Mouse (Mus musculus) heart, embryonic 13.5 days (tissue): ENCODE measurements around the gene Dntt. TPM values are rescaled to one million over a fixed set of nuclear protein-coding genes. Genes with fewer than 3 reads are reported as not detected.
A peak's percentile ranks its signal among the peaks of the same experiment; 100 is the strongest.

ENCODE experiments used
- ATAC-seq: fragments of 200-750 bp; cut with Nextera tagmentation; 2 replicates; pipeline ENCODE4 v1.8.0; 2017; ENCODE audit warnings: moderate TSS enrichment; ENCODE audit not compliant: insufficient number of reproducible peaks, low FRiP score, low TSS enrichment; ENCODE audit errors: extremely low read depth
- H3K27ac ChIP-seq: fragments of 300-500 bp; sonication (generic); replicated peaks from 2 replicates; pipeline ENCODE4 v1.5.1; 2015; ENCODE audit warnings: moderate library complexity, mild to moderate bottlenecking, inconsistent platforms
- H3K27me3 ChIP-seq: fragments of 300-500 bp; sonication (generic); replicated peaks from 2 replicates; pipeline ENCODE4 v1.6.1; 2015; ENCODE audit warnings: mild to moderate bottlenecking, inconsistent platforms
- H3K36me3 ChIP-seq: fragments of 300-500 bp; sonication (generic); 2 replicates; pipeline ENCODE4 v1.6.1; 2015; ENCODE audit warnings: mild to moderate bottlenecking, inconsistent platforms
- H3K4me1 ChIP-seq: fragments of 300-500 bp; sonication (generic); 2 replicates; pipeline ENCODE4 v1.6.1; 2015; ENCODE audit warnings: inconsistent platforms
- H3K4me2 ChIP-seq: fragments of 300-500 bp; sonication (generic); 2 replicates; pipeline ENCODE4 v1.6.1; 2015; ENCODE audit warnings: inconsistent platforms, mild to moderate bottlenecking, moderate library complexity
- H3K4me3 ChIP-seq: fragments of 300-500 bp; sonication (generic); 2 replicates; pipeline ENCODE4 v1.5.1; 2015; ENCODE audit warnings: moderate library complexity, mild to moderate bottlenecking, inconsistent platforms
- H3K9ac ChIP-seq: fragments of 300-500 bp; sonication (generic); 2 replicates; pipeline ENCODE4 v1.6.1; 2015; ENCODE audit warnings: inconsistent platforms, mild to moderate bottlenecking, moderate library complexity
- H3K9me3 ChIP-seq: fragments of 300-500 bp; sonication (generic); 2 replicates; pipeline ENCODE4 v1.6.1; 2016; ENCODE audit warnings: inconsistent platforms
- WGBS: fragments of 180-500 bp; shearing (Covaris S2); methylation state at CpG from one replicate; pipeline ENCODE4 v1.1.7; 2015; ENCODE audit warnings: mixed read lengths; 5-methylcytosine and 5-hydroxymethylcytosine counted together
- polyA plus RNA-seq: library from polyadenylated mRNA; unstranded; fragments of >200 nt; fragmentation: Nextera tagmentation; extraction: Ambion mirVana; gene quantifications from 2 replicates; pipeline ENCODE4 v1.2.1, GENCODE M21; 2015

Gene Dntt
- polyA plus RNA-seq, 1 experiment from 2014 or later, result not detected

GRCm38 (mm10) chr19:41073746-41074455 is 44.8 kb downstream of the Dntt start:
- no peak overlapping the region for H3K4me2 ChIP-seq
- no peak overlapping the region for H3K4me3 ChIP-seq
- no peak overlapping the region for H3K27ac ChIP-seq
- no peaks in the 10 kb centered on the region for H3K9me3 ChIP-seq
- no peaks in the 10 kb centered on the region for H3K36me3 ChIP-seq
- H3K9ac ChIP-seq, result no peak overlapping the region
- no peak for ATAC-seq
- 82% methylated on average over 14 of the region's 14 CpGs for WGBS
- H3K27me3 ChIP-seq, result peaks cover 18% of the 10 kb centered on the region; the same call in 1 of the 2 replicates
- no peaks in the 10 kb centered on the region for H3K4me1 ChIP-seq

GRCm38 (mm10) chr19:41076906-41077305 is 47.8 kb downstream of the Dntt start, which contains the start of gene Opalin:
Gene Opalin (minus strand): TSS chr19:41077113.
- no peak within 1 kb of the TSS for H3K27ac ChIP-seq
- no peak within 1 kb of the TSS for H3K4me3 ChIP-seq
- H3K9me3 ChIP-seq, result no peaks in the 10 kb centered on the region
- H3K9ac ChIP-seq, result no peak within 1 kb of the TSS
- peaks cover 9% of the 10 kb centered on the region for H3K4me1 ChIP-seq
- peaks cover 11% of the 10 kb centered on the region; the same call in 1 of the 2 replicates for H3K27me3 ChIP-seq
- WGBS, result 65% methylated on average over 3 of the region's 3 CpGs
- no peak for ATAC-seq
- no peak within 1 kb of the TSS for H3K4me2 ChIP-seq
- no peaks in the 10 kb centered on the region for H3K36me3 ChIP-seq

- H3K9me3 ChIP-seq, result no peaks in the 10 kb centered on the region
- no peaks in the 10 kb centered on the region for H3K36me3 ChIP-seq
- H3K9ac ChIP-seq, result no peak overlapping the region
- 26% methylated on average over 3 of the region's 3 CpGs for WGBS
- 0 out of 2 replicates have a peak, but pooled peaks have one; percentile 24 for ATAC-seq
- 0 out of 2 replicates have a peak, but pooled peaks cover 7% of the 10 kb centered on the region for H3K27me3 ChIP-seq
- 0 out of 2 replicates have a peak overlapping the region, but pooled peaks have one; percentile 24 for H3K4me2 ChIP-seq
- peak overlapping the region; percentile 69 for H3K27ac ChIP-seq
- no peak overlapping the region for H3K4me3 ChIP-seq
- peaks cover 14% of the 10 kb centered on the region for H3K4me1 ChIP-seq
Measured at GRCm38 (mm10) chr19:41081589-41081988, 52.5 kb downstream of the Dntt start.

GRCm38 (mm10) chr19:41083646-41084045 is 54.6 kb downstream of the Dntt start:
- WGBS, result 75% methylated on average over 14 of the region's 14 CpGs
- ATAC-seq, result no peak
- Histone ChIP-seq H3K27ac (no peak overlapping the region), H3K4me2 (no peak overlapping the region), H3K4me1 (peaks cover 18% of the 10 kb centered on the region), H3K4me3 (no peak overlapping the region), H3K36me3 (no peaks in the 10 kb centered on the region), H3K9me3 (no peaks in the 10 kb centered on the region), H3K27me3 (peaks cover 21% of the 10 kb centered on the region), H3K9ac (no peak overlapping the region)

GRCm38 (mm10) chr19:41086289-41086688 is 57.2 kb downstream of the Dntt start:
- Histone ChIP-seq H3K36me3 (no peaks in the 10 kb centered on the region), H3K9ac (no peak overlapping the region), H3K9me3 (no peaks in the 10 kb centered on the region), H3K4me1 (peaks cover 15% of the 10 kb centered on the region), H3K27ac (no peak overlapping the region), H3K4me3 (no peak overlapping the region), H3K27me3 (peaks cover 30% of the 10 kb centered on the region), H3K4me2 (no peak overlapping the region)
- no peak for ATAC-seq
- WGBS, result 58% methylated on average over 6 of the region's 6 CpGs

- H3K27me3 ChIP-seq, result peaks cover 30% of the 10 kb centered on the region
- no peak overlapping the region for H3K9ac ChIP-seq
- WGBS, result 3% methylated on average over 2 of the region's 2 CpGs
- no peaks in the 10 kb centered on the region for H3K36me3 ChIP-seq
- no peak overlapping the region for H3K4me3 ChIP-seq
- no peak overlapping the region for H3K27ac ChIP-seq
- ATAC-seq, result no peak
- no peaks in the 10 kb centered on the region for H3K9me3 ChIP-seq
- H3K4me1 ChIP-seq, result peaks cover 11% of the 10 kb centered on the region
- H3K4me2 ChIP-seq, result no peak overlapping the region
Measured at GRCm38 (mm10) chr19:41086700-41087099, 57.6 kb downstream of the Dntt start.

- Histone ChIP-seq H3K4me1 (peaks cover 4% of the 10 kb centered on the region; the same call in 1 of the 2 replicates), H3K9me3 (no peaks in the 10 kb centered on the region), H3K4me3 (no peak overlapping the region), H3K4me2 (no peak overlapping the region), H3K27me3 (peaks cover 30% of the 10 kb centered on the region), H3K27ac (no peak overlapping the region), H3K36me3 (no peaks in the 10 kb centered on the region), H3K9ac (no peak overlapping the region)
- ATAC-seq, result no peak
- WGBS, result 60% methylated on average over 4 of the region's 4 CpGs
Measured at GRCm38 (mm10) chr19:41087901-41088300, 58.8 kb downstream of the Dntt start.

- Histone ChIP-seq H3K36me3 (no peaks in the 10 kb centered on the region), H3K9me3 (no peaks in the 10 kb centered on the region), H3K27me3 (peaks cover 30% of the 10 kb centered on the region), H3K4me3 (peak overlapping the region; percentile 5; the same call in 1 of the 2 replicates), H3K27ac (no peak overlapping the region), H3K4me2 (peak overlapping the region; percentile 41), H3K4me1 (peaks cover 4% of the 10 kb centered on the region; the same call in 1 of the 2 replicates), H3K9ac (peak overlapping the region; percentile 33; the same call in 1 of the 2 replicates)
- no peak for ATAC-seq
- WGBS, result 34% methylated on average over 18 of the region's 18 CpGs
Measured at GRCm38 (mm10) chr19:41088491-41088890, 59.4 kb downstream of the Dntt start.

GRCm38 (mm10) chr19:41089833-41090232 is 60.8 kb downstream of the Dntt start:
- 12% methylated on average over 5 of the region's 5 CpGs for WGBS
- Histone ChIP-seq H3K4me3 (no peak overlapping the region), H3K9ac (peak overlapping the region; percentile 33; the same call in 1 of the 2 replicates), H3K4me1 (peaks cover 4% of the 10 kb centered on the region; the same call in 1 of the 2 replicates), H3K27me3 (peaks cover 27% of the 10 kb centered on the region), H3K36me3 (no peaks in the 10 kb centered on the region), H3K27ac (no peak overlapping the region), H3K9me3 (no peaks in the 10 kb centered on the region), H3K4me2 (no peak overlapping the region)
- no peak for ATAC-seq

- no peak overlapping the region for H3K4me2 ChIP-seq
- H3K9ac ChIP-seq, result no peak overlapping the region
- 55% methylated on average over 2 of the region's 2 CpGs for WGBS
- H3K4me3 ChIP-seq, result no peak overlapping the region
- peaks cover 28% of the 10 kb centered on the region for H3K27me3 ChIP-seq
- ATAC-seq, result no peak
- H3K4me1 ChIP-seq, result peaks cover 4% of the 10 kb centered on the region; the same call in 1 of the 2 replicates
- H3K9me3 ChIP-seq, result no peaks in the 10 kb centered on the region
- H3K27ac ChIP-seq, result no peak overlapping the region
- no peaks in the 10 kb centered on the region for H3K36me3 ChIP-seq
Measured at GRCm38 (mm10) chr19:41091901-41092300, 62.8 kb downstream of the Dntt start.

- H3K9me3 ChIP-seq, result no peaks in the 10 kb centered on the region
- no peak overlapping the region for H3K27ac ChIP-seq
- no peaks in the 10 kb centered on the region for H3K4me1 ChIP-seq
- 0 out of 2 replicates have a peak, but pooled peaks cover 11% of the 10 kb centered on the region for H3K27me3 ChIP-seq
- H3K36me3 ChIP-seq, result no peaks in the 10 kb centered on the region
- no peak for ATAC-seq
- H3K4me2 ChIP-seq, result no peak overlapping the region
- H3K9ac ChIP-seq, result no peak overlapping the region
- 54% methylated on average over 4 of the region's 4 CpGs for WGBS
- H3K4me3 ChIP-seq, result no peak overlapping the region
Measured at GRCm38 (mm10) chr19:41097038-41097437, 68.0 kb downstream of the Dntt start.
